Mouse (Mus musculus) ES-E14 (cell line): ENCODE data around the gene Ap3d1. TPM values are rescaled to one million over a fixed set of nuclear protein-coding genes. Genes with fewer than 3 reads are reported as not detected.

ENCODE experiments used
- DNase-seq: peaks from one replicate; pipeline ENCODE4 v3.0.0-alpha.2; 2013; ENCODE audit warnings: low read depth, low spot score
- H3K27ac ChIP-seq: 2 replicates; pipeline ENCODE4 v1.5.1; 2012; ENCODE audit warnings: low read depth, mild to moderate bottlenecking, low read length, moderate library complexity, mixed read lengths; ENCODE audit not compliant: poor library complexity, insufficient read depth, severe bottlenecking
- H3K36me3 ChIP-seq: 2 replicates; pipeline ENCODE4 v1.6.1; 2012; ENCODE audit warnings: mild to moderate bottlenecking, low read length, moderate library complexity, mixed read lengths; ENCODE audit not compliant: control insufficient read depth, poor library complexity, insufficient read depth, severe bottlenecking
- H3K4me1 ChIP-seq, 2 experiments: fragments of 150-350 bp in 1 of 2; sonication (generic) in 1 of 2; 2 replicates each; pipeline ENCODE4 v1.6.1; 2012; ENCODE audit warnings: low read length in 2 of 2, mild to moderate bottlenecking in 1 of 2, mixed read lengths in 1 of 2; ENCODE audit not compliant: control insufficient read depth in 2 of 2, insufficient read depth in 2 of 2, poor library complexity in 1 of 2
- H3K4me3 ChIP-seq, 2 experiments: fragments of 150-350 bp in 1 of 2; sonication (generic) in 1 of 2; 2 replicates each; pipeline ENCODE4 v1.5.1; 2012; ENCODE audit warnings: low read length in 2 of 2, low read depth in 1 of 2, mild to moderate bottlenecking in 1 of 2, mixed read lengths in 1 of 2; ENCODE audit not compliant: insufficient read depth in 1 of 2, poor library complexity in 1 of 2, severe bottlenecking in 1 of 2
- H3K9ac ChIP-seq: 2 replicates; pipeline ENCODE4 v1.6.1; 2012; ENCODE audit warnings: low read depth, mild to moderate bottlenecking, low read length, mixed read lengths; ENCODE audit not compliant: poor library complexity, insufficient read depth, severe bottlenecking
- H3K9me3 ChIP-seq: fragments of 150-350 bp; sonication (generic); 2 replicates; pipeline ENCODE4 v1.6.1; 2012; ENCODE audit warnings: low read depth, mild to moderate bottlenecking, low read length; ENCODE audit not compliant: control insufficient read depth, insufficient read depth
- CHD2 ChIP-seq: IDR thresholded peaks from 2 replicates; pipeline ENCODE4 v1.6.1; 2014; ENCODE audit warnings: mild to moderate bottlenecking, low read depth, low read length, inconsistent platforms
- HCFC1 ChIP-seq: IDR thresholded peaks from 2 replicates; pipeline ENCODE4 v1.6.1; 2012; ENCODE audit warnings: low read length, inconsistent platforms, borderline replicate concordance; ENCODE audit not compliant: insufficient read depth
- MAFK ChIP-seq: IDR thresholded peaks from 2 replicates; pipeline ENCODE4 v1.6.1; 2014; ENCODE audit warnings: mild to moderate bottlenecking, low read depth, low read length, inconsistent platforms; ENCODE audit not compliant: insufficient read depth
- ZC3H11A ChIP-seq: IDR thresholded peaks from 2 replicates; pipeline ENCODE4 v1.6.1; 2012; ENCODE audit warnings: low read depth, mild to moderate bottlenecking, inconsistent platforms, low read length, borderline replicate concordance
- ZNF384 ChIP-seq: IDR thresholded peaks from 2 replicates; pipeline ENCODE4 v1.6.1; 2012; ENCODE audit warnings: low read depth, low read length, inconsistent platforms
- in situ Hi-C, 2 experiments: fragments of 600-800 bp; cut with MboI; formaldehyde crosslinking; loops; one replicate each; pipeline ENCODE4 v1.15.1; 2025; ENCODE audit warnings: low sequenced_read_pairs in 2 of 2, inconsistent platforms in 1 of 2; ENCODE audit not compliant: unreplicated experiment in 2 of 2
- total RNA-seq: library from RNA; depleted of rRNA; stranded (reverse); fragments of 300-350 nt; gene quantifications from 2 replicates; pipeline ENCODE4 v1.2.3, GENCODE M21; 2012

The Ap3d1 gene
- total RNA-seq, 1 experiment = 74.8 TPM

GRCm38 (mm10) chr10:80668614-80669013 is 73.5 kb downstream of the Ap3d1 start:
- peaks cover 0 to 18% of the 10 kb centered on the region in 2 experiments; a peak in 3 of 4 replicates for H3K4me1 ChIP-seq

DNA sequence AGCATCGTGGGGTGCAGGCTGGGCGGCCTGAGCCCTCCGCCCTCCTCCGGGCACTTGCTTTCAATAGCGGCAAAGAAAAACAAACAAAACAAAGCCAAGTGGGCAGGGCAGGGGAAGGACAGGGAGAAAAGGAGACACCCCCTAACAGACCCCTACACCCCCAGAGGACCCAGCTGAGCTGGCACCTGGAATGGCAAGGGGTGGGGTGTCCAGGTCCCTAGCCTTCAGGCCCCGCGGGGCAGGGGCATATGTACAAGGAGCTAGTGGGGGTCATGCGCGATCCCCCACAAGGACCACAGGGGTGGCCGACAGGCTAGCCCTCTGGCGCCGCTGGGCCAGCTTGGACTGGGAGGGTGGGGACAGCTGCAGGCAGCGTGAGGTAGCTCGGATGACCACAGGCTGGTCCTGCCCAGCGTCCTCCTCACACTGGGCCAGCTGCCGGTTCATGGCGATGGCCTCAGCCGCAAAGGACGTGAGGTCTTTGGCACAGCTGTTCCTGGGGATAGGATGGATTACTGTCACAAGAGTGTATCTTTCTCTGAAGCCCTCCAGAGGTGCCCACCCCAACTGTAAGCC is 75.1 kb downstream of the Ap3d1 start:
- H3K4me3 ChIP-seq = no peak overlapping the region
- in situ Hi-C loops = no loop called here
- no peak overlapping the region for H3K27ac ChIP-seq
- H3K9ac ChIP-seq = no peak overlapping the region
- peaks cover 50% of the 10 kb centered on the region for H3K36me3 ChIP-seq
- no peak for TF ChIP-seq ZC3H11A
- no peak for TF ChIP-seq MAFK
- TF ChIP-seq HCFC1 = no peak
- TF ChIP-seq ZNF384 = no peak
- no peak for TF ChIP-seq CHD2
- DNase-seq = no peak
- no peaks in the 10 kb centered on the region for H3K9me3 ChIP-seq
- H3K4me1 ChIP-seq = peaks cover 0 to 24% of the 10 kb centered on the region in 2 experiments; a peak in 3 of 4 replicates

More at GRCm38 (mm10) chr10:80668614-80669013, 73.5 kb downstream of the Ap3d1 start:
- Histone ChIP-seq H3K9ac (no peak overlapping the region), H3K4me3 (no peak overlapping the region), H3K36me3 (peaks cover 51% of the 10 kb centered on the region), H3K27ac (no peak overlapping the region), H3K9me3 (no peaks in the 10 kb centered on the region)
- TF ChIP-seq HCFC1 (no peak), MAFK (no peak), ZNF384 (no peak), CHD2 (no peak), ZC3H11A (no peak)
- DNase-seq = no peak
- in situ Hi-C loops = no loop called here

GRCm38 (mm10) chr10:80665981-80666733 is 75.9 kb downstream of the Ap3d1 start:
- H3K4me3 ChIP-seq = no peak overlapping the region
- H3K9me3 ChIP-seq = no peaks in the 10 kb centered on the region
- H3K9ac ChIP-seq = no peak overlapping the region; the same call in 1 of the 2 replicates

GRCm38 (mm10) chr10:80665459-80665858 is 76.6 kb downstream of the Ap3d1 start:
- in situ Hi-C loops = no loop called here
- no peaks in the 10 kb centered on the region for H3K9me3 ChIP-seq
- H3K36me3 ChIP-seq = peaks cover 39% of the 10 kb centered on the region
- H3K27ac ChIP-seq = no peak overlapping the region
- TF ChIP-seq HCFC1 (no peak), MAFK (no peak), ZNF384 (no peak), CHD2 (no peak)
- no peak overlapping the region for H3K9ac ChIP-seq
- no peak overlapping the region for H3K4me3 ChIP-seq
- peaks cover 0 to 24% of the 10 kb centered on the region in 2 experiments; a peak in 3 of 4 replicates for H3K4me1 ChIP-seq
- no peak for DNase-seq

More at GRCm38 (mm10) chr10:80665981-80666733, 75.9 kb downstream of the Ap3d1 start:
- in situ Hi-C loops = no loop called here
- no peak for TF ChIP-seq HCFC1
- no peak for TF ChIP-seq CHD2
- TF ChIP-seq MAFK = no peak
- no peak for TF ChIP-seq ZNF384
- TF ChIP-seq ZC3H11A = no peak
- DNase-seq = no peak
- peaks cover 43% of the 10 kb centered on the region for H3K36me3 ChIP-seq
- H3K4me1 ChIP-seq = peaks cover 0 to 24% of the 10 kb centered on the region in 2 experiments; a peak in 3 of 4 replicates
- no peak overlapping the region for H3K27ac ChIP-seq
